Mouse (Mus musculus): Measurements from ENCODE around the gene Ros1. TPM values are rescaled to one million over a fixed set of nuclear protein-coding genes. Genes with fewer than 3 reads are reported as not detected.

The Ros1 gene
- total and polyA plus RNA-seq, 3 experiments: not detected

Other genes starting within 250 kb of the Ros1 start
- not detected in 2 replicates for gene Vgll2, start 172.7 kb downstream of the Ros1 start, total RNA-seq (2012; rRNA removed)
- not detected in 2 replicates for gene Vgll2, start 172.7 kb downstream of the Ros1 start, total RNA-seq (2014; rRNA removed)
- gene Vgll2, start 172.7 kb downstream of the Ros1 start, polyA plus RNA-seq (2012; ENCODE audit: insufficient read length, low read depth): not detected in 2 replicates
- gene Dcbld1, start 38.4 kb upstream of the Ros1 start, total RNA-seq (2012; rRNA removed): 0.88 and 0.93 TPM in 2 replicates
- 2.7 and 2.9 TPM in 2 replicates for gene Dcbld1, start 38.4 kb upstream of the Ros1 start, total RNA-seq (2014; rRNA removed)
- gene Dcbld1, start 38.4 kb upstream of the Ros1 start, polyA plus RNA-seq (2012; ENCODE audit: insufficient read length, low read depth): 3.5 TPM in 2 replicates
- gene Gm26741, start 163.5 kb upstream of the Ros1 start, total RNA-seq (2012; rRNA removed): not detected in 2 replicates
- gene Gm26741, start 163.5 kb upstream of the Ros1 start, total RNA-seq (2014; rRNA removed): not detected in 2 replicates
- not detected in 2 replicates for gene Gm26741, start 163.5 kb upstream of the Ros1 start, polyA plus RNA-seq (2012; ENCODE audit: insufficient read length, low read depth)
- 9.8 and 10.4 TPM in 2 replicates for gene Gopc, start 186.9 kb upstream of the Ros1 start, total RNA-seq (2012; rRNA removed)
- 13.1 and 13.3 TPM in 2 replicates for gene Gopc, start 186.9 kb upstream of the Ros1 start, total RNA-seq (2014; rRNA removed)
- 16.6 and 17.6 TPM in 2 replicates for gene Gopc, start 186.9 kb upstream of the Ros1 start, polyA plus RNA-seq (2012; ENCODE audit: insufficient read length, low read depth)
- gene Nepn, start 193.7 kb upstream of the Ros1 start, total RNA-seq (2012; rRNA removed): not detected in 2 replicates
- gene Nepn, start 193.7 kb upstream of the Ros1 start, total RNA-seq (2014; rRNA removed): not detected in 2 replicates
- 0.14 TPM in 1 of 2 replicates, not detected in the other for gene Nepn, start 193.7 kb upstream of the Ros1 start, polyA plus RNA-seq (2012; ENCODE audit: insufficient read length, low read depth)
- 15.9 and 19.6 TPM in 2 replicates for gene Nus1, start 222.3 kb upstream of the Ros1 start, total RNA-seq (2012; rRNA removed)
- gene Nus1, start 222.3 kb upstream of the Ros1 start, total RNA-seq (2014; rRNA removed): 27.9 TPM in 2 replicates
- gene Nus1, start 222.3 kb upstream of the Ros1 start, polyA plus RNA-seq (2012; ENCODE audit: insufficient read length, low read depth): 51.9 and 60.1 TPM in 2 replicates

Measured in CH12.LX (cell line).